Mouse (Mus musculus) brain, embryonic 14.5 days (tissue): Measurements from ENCODE around the gene Atp6v1g1.

Source experiments
- CTCF ChIP-seq: fragments of 200-500 bp; IDR thresholded peaks from 2 replicates; pipeline ENCODE4 v1.5.1; 2012; ENCODE audit warnings: inconsistent platforms, mild to moderate bottlenecking, moderate library complexity, borderline replicate concordance; ENCODE audit not compliant: insufficient read depth, insufficient read length; ENCODE audit errors: extremely low read depth
- POLR2A ChIP-seq: fragments of 200-500 bp; IDR thresholded peaks from 2 replicates; pipeline ENCODE4 v1.6.1; 2012; ENCODE audit warnings: mild to moderate bottlenecking, inconsistent platforms, borderline replicate concordance; ENCODE audit not compliant: poor library complexity, insufficient read depth, insufficient read length, severe bottlenecking; ENCODE audit errors: extremely low read depth

DNA sequence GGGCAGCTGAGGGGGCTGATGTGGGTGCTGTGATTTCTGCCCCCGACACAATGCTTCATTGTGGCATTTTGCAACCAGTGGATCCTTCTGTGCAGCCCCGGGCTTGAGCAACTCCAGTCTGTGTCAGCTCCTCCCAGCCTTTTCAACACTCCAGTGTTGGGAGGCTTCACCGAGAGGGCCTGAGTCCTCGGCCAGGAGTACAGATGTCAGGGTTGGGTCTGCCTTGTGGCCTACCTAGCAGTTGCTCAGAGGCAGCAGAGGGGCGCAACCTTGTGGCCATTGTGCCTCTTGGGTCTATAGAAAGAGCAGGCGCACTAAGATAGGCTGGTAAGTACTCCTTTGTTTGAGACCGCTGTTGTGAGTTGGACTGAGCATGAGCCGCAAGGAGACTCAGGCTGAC is 15.5 kb downstream of the Atp6v1g1 start:
- TF ChIP-seq CTCF (no peak), POLR2A (no peak)
